Mouse (Mus musculus) common myeloid progenitor, adult 5-6 weeks (primary cell): ENCODE data around the gene Hist1h2be. TPM values are rescaled to one million over a fixed set of nuclear protein-coding genes. Genes with fewer than 3 reads are reported as not detected.
A peak's percentile ranks its signal among the peaks of the same experiment; 100 is the strongest.

Experiments used
- ATAC-seq: replicated peaks from 2 replicates; pipeline ENCODE4 v1.8.0; 2016; ENCODE audit warnings: low read depth, mild to moderate bottlenecking, moderate TSS enrichment, inconsistent platforms; ENCODE audit not compliant: poor library complexity, severe bottlenecking
- total RNA-seq: library from RNA; stranded (forward); fragments of 200-1000, 187-1606 nt; gene quantifications from 2 replicates; pipeline ENCODE4 v1.2.3, GENCODE M21; 2017

The Hist1h2be gene
- total RNA-seq, 1 experiment from 2014 or later: 94.2 TPM

DNA sequence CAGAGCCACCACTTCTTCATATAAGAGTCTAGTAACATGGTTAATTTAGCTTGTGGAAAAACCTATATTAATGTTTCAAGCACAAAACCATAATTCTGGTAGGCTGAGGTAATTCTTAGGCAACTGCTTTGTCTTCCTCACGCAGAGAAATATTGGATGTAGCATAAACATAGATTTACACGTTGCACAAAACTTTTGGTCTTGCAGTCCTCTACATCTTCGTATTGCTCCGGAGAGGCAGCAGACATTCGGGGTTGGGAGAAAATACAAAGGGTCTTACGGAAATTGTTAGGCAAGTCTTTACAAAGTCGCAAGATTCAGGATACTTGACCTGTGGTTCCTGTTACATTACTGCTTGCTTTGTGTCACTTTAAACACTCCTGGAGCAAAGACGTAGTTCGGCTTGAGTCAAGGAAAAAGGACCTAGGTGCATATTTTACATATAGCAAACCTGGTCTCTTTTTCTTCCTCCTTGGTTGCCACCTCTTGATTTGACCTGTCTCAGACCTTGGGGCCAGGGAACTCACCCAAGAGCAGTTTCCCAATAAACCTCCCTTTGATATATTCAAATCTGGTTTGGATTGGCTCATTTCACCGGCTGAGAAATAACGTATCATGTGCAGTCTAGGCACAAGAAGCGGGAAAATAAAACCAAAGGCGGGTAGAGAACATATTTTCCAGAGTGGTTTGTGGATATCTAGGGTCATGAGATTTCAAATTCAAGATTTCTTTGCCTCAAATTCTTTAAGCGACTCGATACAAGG, 86.4 kb downstream of the Hist1h2be start:
- 0 out of 2 replicates have a peak, but pooled peaks have one; percentile 2 for ATAC-seq

Other genes starting within 250 kb of the Hist1h2be start
- 14.7 and 15.6 TPM in 2 replicates for gene Abt1, start 197.3 kb downstream of the Hist1h2be start, total RNA-seq
- not detected in 2 replicates for gene Btn1a1, start 155.2 kb downstream of the Hist1h2be start, total RNA-seq
- gene Btn2a2, start 132.3 kb downstream of the Hist1h2be start, total RNA-seq: not detected in 2 replicates
- gene Hist1h4h, start 90.1 kb downstream of the Hist1h2be start, total RNA-seq: 1,499 and 1,774 TPM in 2 replicates
- gene Hist1h2af, start 87.2 kb downstream of the Hist1h2be start, total RNA-seq: 1,142 and 1,285 TPM in 2 replicates
- 199 and 205 TPM in 2 replicates for gene Hist1h3g, start 85.7 kb downstream of the Hist1h2be start, total RNA-seq
- 91.4 and 108 TPM in 2 replicates for gene Hist1h2bh, start 77.7 kb downstream of the Hist1h2be start, total RNA-seq
- 186 and 196 TPM in 2 replicates for gene Hist1h3f, start 77.1 kb downstream of the Hist1h2be start, total RNA-seq
- gene Hist1h4f, start 69.5 kb downstream of the Hist1h2be start, total RNA-seq: 2,800 and 2,993 TPM in 2 replicates
- 92.5 and 96.4 TPM in 2 replicates for gene Hist1h1d, start 67.9 kb downstream of the Hist1h2be start, total RNA-seq
- gene Hist1h3e, start 58.8 kb downstream of the Hist1h2be start, total RNA-seq: 574 and 671 TPM in 2 replicates
- 336 and 401 TPM in 2 replicates for gene Hist1h2ae, start 49.9 kb downstream of the Hist1h2be start, total RNA-seq
- gene Hist1h2bg, start 49.7 kb downstream of the Hist1h2be start, total RNA-seq: 1,313 and 1,586 TPM in 2 replicates
- gene Hist1h2bf, start 46.9 kb downstream of the Hist1h2be start, total RNA-seq: 558 and 569 TPM in 2 replicates
- gene Hist1h2ad, start 46.7 kb downstream of the Hist1h2be start, total RNA-seq: 127 and 293 TPM in 2 replicates
- gene Hist1h3d, start 45.4 kb downstream of the Hist1h2be start, total RNA-seq: 98.2 and 137 TPM in 2 replicates
- gene Hist1h4d, start 39.5 kb downstream of the Hist1h2be start, total RNA-seq: 1,514 and 1,667 TPM in 2 replicates
- gene Hist1h1e, start 1.4 kb upstream of the Hist1h2be start, total RNA-seq: 314 and 326 TPM in 2 replicates
- 114 and 119 TPM in 2 replicates for gene Hist1h2ac, start 62.8 kb upstream of the Hist1h2be start, total RNA-seq
- 224 and 276 TPM in 2 replicates for gene Hist1h2bc, start 63.1 kb upstream of the Hist1h2be start, total RNA-seq
- 0.55 and 3.1 TPM in 2 replicates for gene Hist1h1t, start 74.7 kb upstream of the Hist1h2be start, total RNA-seq
- 434 and 555 TPM in 2 replicates for gene Hist1h4c, start 77.3 kb upstream of the Hist1h2be start, total RNA-seq
- gene Hfe, start 89.7 kb upstream of the Hist1h2be start, total RNA-seq: 3.6 and 4.3 TPM in 2 replicates
- 753 and 796 TPM in 2 replicates for gene Hist1h1c, start 117.7 kb upstream of the Hist1h2be start, total RNA-seq
- 801 and 823 TPM in 2 replicates for gene Hist1h3c, start 124.5 kb upstream of the Hist1h2be start, total RNA-seq
- gene Hist1h2bb, start 125.6 kb upstream of the Hist1h2be start, total RNA-seq: 2,989 and 3,536 TPM in 2 replicates
- 2,765 and 2,805 TPM in 2 replicates for gene Hist1h2ab, start 130.0 kb upstream of the Hist1h2be start, total RNA-seq
- 689 and 718 TPM in 2 replicates for gene Hist1h3b, start 131.1 kb upstream of the Hist1h2be start, total RNA-seq
- gene Hist1h4b, start 135.9 kb upstream of the Hist1h2be start, total RNA-seq: 676 and 902 TPM in 2 replicates
- gene Hist1h4a, start 140.1 kb upstream of the Hist1h2be start, total RNA-seq: 597 and 703 TPM in 2 replicates
- 599 and 655 TPM in 2 replicates for gene Hist1h3a, start 141.3 kb upstream of the Hist1h2be start, total RNA-seq
- 2,071 and 2,536 TPM in 2 replicates for gene Hist1h1a, start 142.5 kb upstream of the Hist1h2be start, total RNA-seq
- gene Trim38, start 148.8 kb upstream of the Hist1h2be start, total RNA-seq: not detected in 2 replicates
- gene Slc17a2, start 185.9 kb upstream of the Hist1h2be start, total RNA-seq: not detected in 2 replicates
- not detected in 2 replicates for gene Slc17a3, start 218.3 kb upstream of the Hist1h2be start, total RNA-seq
- not detected in 2 replicates for gene Slc17a1, start 246.6 kb upstream of the Hist1h2be start, total RNA-seq